Mouse (Mus musculus) cerebellum, adult (tissue): Measurements from ENCODE around the gene Lonrf2.

Experiments used
- ATAC-seq: cut with Nextera tagmentation; 2 replicates; pipeline ENCODE4 v1.9.2; 2017; ENCODE audit warnings: mild to moderate bottlenecking, moderate library complexity, mixed read lengths; ENCODE audit not compliant: insufficient number of reproducible peaks, low FRiP score, low TSS enrichment

Gene Lonrf2

DNA sequence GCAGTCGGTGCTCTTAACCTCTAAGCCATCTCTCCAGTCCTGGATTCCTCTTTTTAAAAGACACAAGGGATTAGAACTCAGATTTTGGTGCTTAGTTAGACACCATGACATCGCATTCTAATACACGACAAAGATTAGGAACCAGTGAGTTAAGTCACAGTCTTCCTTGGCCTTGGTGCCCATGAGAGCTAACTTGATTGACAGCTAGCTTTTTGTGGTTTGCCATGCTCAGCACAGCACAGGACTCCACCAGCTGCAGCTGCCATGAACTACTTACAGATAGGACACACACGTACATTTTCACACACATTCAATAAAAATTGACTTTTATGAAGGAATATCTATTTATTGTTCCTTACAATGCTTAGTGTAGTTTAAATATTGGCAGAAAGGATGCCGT, 60.8 kb downstream of the Lonrf2 start:
- no peak for ATAC-seq

- ATAC-seq, result no peak
Measured at GRCm38 (mm10) chr1:38770676-38771075, 65.8 kb downstream of the Lonrf2 start.

GRCm38 (mm10) chr1:38769920-38770319, 66.6 kb downstream of the Lonrf2 start:
- ATAC-seq, result no peak

DNA sequence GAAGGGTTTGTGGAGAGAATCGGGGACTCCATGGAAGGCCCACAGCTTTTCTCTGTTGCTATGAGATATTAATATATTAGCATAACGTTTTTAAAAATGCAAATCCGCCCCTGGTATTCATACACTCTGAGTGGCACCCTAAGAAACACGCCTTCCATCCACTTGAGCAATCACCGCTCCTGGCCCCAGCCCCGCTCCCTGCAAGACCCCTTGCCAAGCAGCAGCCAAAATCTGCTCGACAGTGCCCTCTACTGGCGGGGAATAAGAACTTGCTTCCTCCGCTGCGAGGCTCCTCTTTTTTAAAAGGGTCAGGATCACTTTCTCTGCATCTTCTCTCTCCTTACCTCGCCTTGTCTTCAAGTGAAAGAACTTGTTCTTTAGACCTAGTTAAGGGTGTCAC, 68.7 kb downstream of the Lonrf2 start:
- ATAC-seq, result no peak

DNA sequence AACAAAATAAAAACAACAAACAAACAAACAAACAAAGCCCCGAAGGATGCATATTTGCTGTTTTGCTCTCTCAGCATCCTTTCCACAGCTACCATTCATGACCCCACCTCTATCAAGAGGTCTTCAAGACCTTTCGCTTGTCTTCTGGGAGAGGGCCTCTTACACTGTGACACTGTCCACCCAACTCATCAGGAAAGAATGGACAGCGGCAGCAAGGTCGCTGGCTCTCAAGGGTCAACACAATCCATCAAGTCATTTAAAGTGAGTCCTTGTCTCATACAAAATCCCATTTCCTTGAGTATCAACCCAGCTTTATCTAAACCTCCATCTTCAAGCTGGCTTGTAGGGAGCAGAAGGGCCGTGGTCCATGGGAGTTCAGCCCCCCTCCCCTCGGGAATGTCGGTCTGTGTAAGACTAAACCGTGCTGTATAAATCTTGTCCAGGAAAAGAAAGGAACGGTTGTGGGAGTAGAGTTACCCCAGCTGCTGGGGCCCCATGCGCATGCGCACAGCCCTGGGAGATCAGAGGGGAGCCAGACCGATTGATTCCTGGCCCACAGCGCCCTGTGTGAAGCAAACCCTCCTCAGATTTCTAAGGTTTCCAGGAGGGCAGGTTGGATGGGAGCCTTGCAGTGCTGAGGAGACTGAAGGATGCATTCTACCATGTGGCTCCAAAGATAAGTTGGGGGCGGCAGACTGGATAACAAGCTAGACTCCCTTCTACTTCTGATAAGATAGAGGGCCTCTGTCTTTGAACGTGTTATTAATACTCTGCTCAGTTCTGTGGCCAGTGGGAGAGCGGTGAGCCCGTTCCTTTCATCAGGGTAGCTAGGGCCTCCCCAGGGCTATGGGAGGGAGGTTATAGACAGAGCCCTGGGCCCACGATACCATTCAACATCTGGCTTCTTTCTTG, 69.6 kb downstream of the Lonrf2 start:
- no peak for ATAC-seq

- ATAC-seq, result no peak
Measured at GRCm38 (mm10) chr1:38766254-38766653, 70.3 kb downstream of the Lonrf2 start.

DNA sequence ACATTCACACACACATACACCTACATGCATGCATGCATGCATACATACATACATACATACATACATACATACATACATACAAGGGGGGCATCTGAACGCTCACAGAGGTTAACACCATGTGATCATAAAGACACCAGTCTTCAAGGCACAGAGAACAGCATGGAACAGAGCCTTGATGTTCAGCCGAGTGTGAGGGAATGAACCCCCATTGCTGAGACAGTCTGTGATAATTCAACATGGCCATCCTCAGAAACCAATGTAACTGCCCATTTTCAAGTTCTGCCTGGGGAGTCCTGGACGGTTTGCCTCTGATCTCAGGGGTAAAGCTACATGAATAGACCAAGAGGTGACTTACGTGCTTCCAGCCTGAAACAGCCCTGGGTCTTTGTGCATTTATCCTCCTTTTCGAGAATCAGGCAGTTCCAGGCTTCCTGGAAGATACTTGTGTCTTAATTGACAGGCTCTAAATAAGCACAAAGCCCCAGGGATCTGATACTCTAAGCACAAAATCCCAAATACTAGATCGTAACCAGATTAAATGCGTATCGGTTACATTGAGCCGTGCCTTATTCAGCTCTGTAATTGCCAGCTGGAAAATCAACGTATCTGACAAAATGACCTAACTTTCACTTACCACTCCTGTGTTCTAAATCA, 72.4 kb downstream of the Lonrf2 start:
- no peak for ATAC-seq

- ATAC-seq, result no peak
Measured at GRCm38 (mm10) chr1:38760424-38760823, 76.1 kb downstream of the Lonrf2 start.

DNA sequence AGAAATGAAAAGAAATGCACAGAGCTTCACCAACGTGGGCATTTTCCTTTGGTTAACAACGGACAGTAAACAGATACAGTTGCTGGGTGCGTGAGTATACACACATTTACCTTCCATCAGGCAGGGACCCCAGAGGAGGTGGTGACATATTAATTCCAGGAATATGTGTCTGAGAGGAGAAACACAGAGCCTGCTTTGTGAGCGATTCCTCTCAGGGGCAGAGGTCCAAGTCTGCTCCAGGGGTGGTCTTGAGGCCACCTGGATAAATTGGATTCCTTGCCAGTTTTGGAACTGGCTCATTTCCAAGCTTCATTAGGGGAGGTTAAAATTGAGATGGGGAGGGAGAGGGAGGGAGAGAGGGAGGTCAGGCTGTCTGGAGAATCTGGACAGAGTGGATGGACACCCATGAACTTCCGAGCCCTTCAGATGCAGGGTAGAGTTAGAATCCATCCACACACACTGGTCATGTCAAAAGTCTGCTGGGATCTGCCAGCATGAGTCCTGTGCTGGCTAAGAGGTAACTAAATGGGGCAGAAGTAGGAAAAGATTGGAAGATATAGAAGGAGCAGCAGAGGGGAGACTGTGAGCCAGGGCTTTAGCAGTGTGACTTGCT, 78.6 kb downstream of the Lonrf2 start:
- peak; percentile 68; the same call in 1 of the 2 replicates for ATAC-seq

- no peak for ATAC-seq
Measured at GRCm38 (mm10) chr1:38743863-38744262, 92.6 kb downstream of the Lonrf2 start.
